In genomic region chr6:78331919-78332569, GRCm38 (mm10) we compare ENCODE assay signal across 9 mouse cellular contexts. TPM values are rescaled to one million over a fixed set of nuclear protein-coding genes. Genes with fewer than 3 reads are reported as not detected.
DNase-seq lines count a peak whose midpoint lies in the region; ATAC-seq lines count a peak whose summit lies in the region.
"Had no signal": no experiment of that assay in that cellular context is flagged by ENCODE, and none has a peak within 500 bp of the region (broad histone marks: within the 10 kb centered on the region; RNA-seq: fewer than 3 reads in every experiment).

No protein-coding gene starts in this region.

- ATAC-seq in forebrain, embryonic 11.5 days (replicated peaks; ENCODE audit: low FRiP score) = peak; percentile 72
- peak; percentile 66; the same call in 1 of the 2 replicates for ATAC-seq in hindbrain, embryonic 14.5 days (ENCODE audit: low FRiP score)

- no peak overlapping the region for H3K9ac ChIP-seq in forebrain, embryonic 11.5 days (ENCODE audit: low read length)
- no peak overlapping the region for H3K9ac ChIP-seq in hindbrain, embryonic 14.5 days

- no peak overlapping the region for H3K27ac ChIP-seq in forebrain, embryonic 11.5 days (ENCODE audit: low read depth, low read length)
- H3K27ac ChIP-seq in forebrain, embryonic 10.5 days = no peak overlapping the region
- H3K27ac ChIP-seq in hindbrain, embryonic 14.5 days = no peak overlapping the region

- H3K4me2 ChIP-seq in forebrain, embryonic 11.5 days (ENCODE audit: low read depth, low read length, severe bottlenecking) = no peak overlapping the region
- H3K4me2 ChIP-seq in hindbrain, embryonic 14.5 days (replicated peaks) = no peak overlapping the region

- H3K9me3 ChIP-seq in forebrain, embryonic 11.5 days (ENCODE audit: control insufficient read depth, low read length) = no peaks in the 10 kb centered on the region
- H3K9me3 ChIP-seq in forebrain, embryonic 10.5 days = no peaks in the 10 kb centered on the region
- no peaks in the 10 kb centered on the region for H3K9me3 ChIP-seq in hindbrain, embryonic 14.5 days (ENCODE audit: control insufficient read depth, low read length)

- H3K4me1 ChIP-seq in forebrain, embryonic 11.5 days (replicated peaks; ENCODE audit: control insufficient read depth, insufficient read depth, low read length) = no peaks in the 10 kb centered on the region
- no peaks in the 10 kb centered on the region for H3K4me1 ChIP-seq in forebrain, embryonic 10.5 days
- no peaks in the 10 kb centered on the region for H3K4me1 ChIP-seq in hindbrain, embryonic 14.5 days (replicated peaks; ENCODE audit: control insufficient read depth, insufficient read depth, low read length)

- 41% methylated on average over 7 of the region's 7 CpGs for WGBS in forebrain, embryonic 11.5 days
- WGBS in forebrain, embryonic 10.5 days = 47% methylated on average over 7 of the region's 7 CpGs
- WGBS in hindbrain, embryonic 14.5 days = 32% methylated on average over 7 of the region's 7 CpGs

- no peak overlapping the region for H3K4me3 ChIP-seq in forebrain, embryonic 11.5 days (ENCODE audit: low read depth, low read length)
- no peak overlapping the region for H3K4me3 ChIP-seq in forebrain, embryonic 10.5 days
- no peak overlapping the region for H3K4me3 ChIP-seq in hindbrain, embryonic 14.5 days (replicated peaks; ENCODE audit: low read length)

- no peaks in the 10 kb centered on the region for H3K36me3 ChIP-seq in forebrain, embryonic 11.5 days (ENCODE audit: control insufficient read depth, insufficient read depth, low read length)
- no peaks in the 10 kb centered on the region for H3K36me3 ChIP-seq in forebrain, embryonic 10.5 days (replicated peaks)
- no peaks in the 10 kb centered on the region for H3K36me3 ChIP-seq in hindbrain, embryonic 14.5 days (replicated peaks; ENCODE audit: control insufficient read depth, insufficient read depth)

- no peaks in the 10 kb centered on the region for H3K27me3 ChIP-seq in forebrain, embryonic 11.5 days (ENCODE audit: control insufficient read depth, insufficient read depth, low read length)
- no peaks in the 10 kb centered on the region for H3K27me3 ChIP-seq in forebrain, embryonic 10.5 days (ENCODE audit: poor library complexity, severe bottlenecking)
- no peaks in the 10 kb centered on the region for H3K27me3 ChIP-seq in hindbrain, embryonic 14.5 days (ENCODE audit: control insufficient read depth, insufficient read depth, low read length)

- no peak for DNase-seq in forebrain, embryonic 11.5 days (ENCODE audit: low spot score)
- DNase-seq in forebrain, embryonic 10.5 days (ENCODE audit: extremely low spot score, low spot score) = no peak
- peak; percentile 21 for DNase-seq in ovary, postnatal 14 days (ENCODE audit: low spot score)
- no peak for DNase-seq in ovary, adult 18-20 months (ENCODE audit: low spot score)
- peak; percentile 88 for DNase-seq in hindbrain, embryonic 14.5 days (ENCODE audit: low spot score)
- DNase-seq in retina, embryonic 14.5 days (ENCODE audit: low spot score) = peak; percentile 80
- DNase-seq in cerebellum, adult 11-12 months = no peak
- no peak for DNase-seq in lung, adult 18-20 months

RNA-seq across cellular contexts. Expression of gene Reg3b, which starts 38.4 kb away (rescaled TPM):
- polyA plus RNA-seq in forebrain, embryonic 11.5 days (2014; fragmentation: Nextera tagmentation; extraction: Ambion mirVana) = not detected in 2 replicates
- not detected in 2 replicates for polyA plus RNA-seq in forebrain, embryonic 10.5 days (2016; fragmentation: Nextera tagmentation; extraction: Ambion mirVana)
- 3.3 and 4.5 TPM in 2 replicates for polyA plus RNA-seq in hindbrain, embryonic 14.5 days (2014; fragmentation: Nextera tagmentation; extraction: Ambion mirVana)

RNA-seq across cellular contexts. Expression of gene Reg3d, which starts 46.6 kb away (rescaled TPM):
- not detected in 2 replicates for polyA plus RNA-seq in forebrain, embryonic 11.5 days (2014; fragmentation: Nextera tagmentation; extraction: Ambion mirVana)
- not detected in 2 replicates for polyA plus RNA-seq in forebrain, embryonic 10.5 days (2016; fragmentation: Nextera tagmentation; extraction: Ambion mirVana)
- not detected in 2 replicates for polyA plus RNA-seq in hindbrain, embryonic 14.5 days (2014; fragmentation: Nextera tagmentation; extraction: Ambion mirVana)
- polyA plus RNA-seq: intestine, embryonic 14.5 days had no signal

RNA-seq across cellular contexts. Expression of gene Reg3a, which starts 48.5 kb away (rescaled TPM):
- polyA plus RNA-seq in forebrain, embryonic 11.5 days (2014; fragmentation: Nextera tagmentation; extraction: Ambion mirVana) = not detected in 2 replicates
- not detected in 2 replicates for polyA plus RNA-seq in forebrain, embryonic 10.5 days (2016; fragmentation: Nextera tagmentation; extraction: Ambion mirVana)
- polyA plus RNA-seq in hindbrain, embryonic 14.5 days (2014; fragmentation: Nextera tagmentation; extraction: Ambion mirVana) = not detected in 2 replicates
- polyA plus RNA-seq: intestine, embryonic 14.5 days had no signal

Comparison
In these comparisons a context has a peak if more than half of its experiments do, and no peak if none do; other contexts are left out.
1. DNase-seq: peak in ovary, postnatal 14 days (single experiment), hindbrain, embryonic 14.5 days (single experiment) and retina, embryonic 14.5 days (single experiment); none in forebrain, embryonic 11.5 days (single experiment), forebrain, embryonic 10.5 days (single experiment), ovary, adult 18-20 months (single experiment), cerebellum, adult 11-12 months (single experiment) and lung, adult 18-20 months (0 of 2).